Mouse (Mus musculus) testis, adult 2 months (tissue): Measurements from ENCODE around the gene Tubgcp2.

Experiments
- CTCF ChIP-seq: fragments of 200-500 bp; IDR thresholded peaks from 2 replicates; pipeline ENCODE4 v1.5.1; 2012; ENCODE audit warnings: low read depth, mild to moderate bottlenecking, inconsistent platforms, low read length, moderate library complexity; ENCODE audit not compliant: control insufficient read depth, insufficient read depth, insufficient replicate concordance
- POLR2A ChIP-seq: fragments of 200-500 bp; IDR thresholded peaks from 2 replicates; pipeline ENCODE4 v1.6.1; 2012; ENCODE audit warnings: low read depth, mild to moderate bottlenecking, inconsistent platforms, low read length, moderate library complexity; ENCODE audit not compliant: control insufficient read depth

DNA sequence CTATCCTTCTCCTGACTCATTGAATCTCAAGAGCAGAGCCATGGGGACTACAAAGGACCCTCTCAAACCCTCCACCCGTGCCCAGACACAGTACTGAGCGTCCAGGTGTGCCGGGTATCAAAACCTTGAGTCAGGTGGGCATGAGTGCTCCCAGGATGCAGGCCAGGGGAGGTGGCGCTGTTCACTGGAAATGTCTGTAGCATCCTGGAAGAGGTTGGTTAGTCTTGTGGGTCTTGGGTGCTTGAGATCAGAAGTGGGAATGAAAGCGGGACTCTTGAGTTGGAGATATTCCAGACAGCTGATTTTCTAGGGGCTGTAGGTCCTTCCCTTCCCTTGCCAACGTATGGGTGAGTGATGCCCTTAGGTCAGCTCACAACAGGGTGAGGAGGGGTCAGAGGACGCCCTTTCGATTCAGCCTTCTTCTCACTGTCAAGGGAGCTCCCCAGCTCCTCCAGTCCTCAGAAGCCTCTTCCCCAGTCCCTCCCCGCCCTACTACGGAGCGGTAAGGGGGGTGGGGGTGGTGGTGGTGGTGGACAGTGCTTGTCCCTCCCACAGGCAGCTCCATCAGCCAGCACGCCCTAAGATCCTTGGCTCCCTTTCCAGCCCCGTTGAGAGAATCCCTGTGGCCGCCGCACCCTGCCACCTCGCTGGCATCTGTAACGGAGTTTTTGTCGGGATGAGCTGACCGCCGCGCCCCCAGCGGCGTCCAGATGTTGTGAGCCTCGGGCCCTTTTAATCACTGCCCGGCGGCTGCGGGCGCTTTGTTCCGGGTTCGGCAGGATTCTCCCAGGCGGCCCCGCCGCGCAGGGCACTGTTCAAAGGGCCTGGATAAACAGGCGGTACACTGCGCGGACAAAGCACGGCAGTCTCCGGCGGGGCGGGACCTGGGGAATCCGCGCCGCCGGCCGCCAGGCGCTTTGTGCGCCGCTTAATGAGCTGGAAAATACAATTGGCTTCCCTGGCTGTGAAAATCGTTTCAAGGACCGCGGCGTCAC, 21.2 kb upstream of the Tubgcp2 start:
- TF ChIP-seq POLR2A: no peak
- TF ChIP-seq CTCF: no peak
